Mouse (Mus musculus) limb, embryonic 15.5 days (tissue): ENCODE measurements around the gene Slc25a44. TPM values are rescaled to one million over a fixed set of nuclear protein-coding genes. Genes with fewer than 3 reads are reported as not detected.

ENCODE experiments used
- ATAC-seq: fragments of 200-750 bp; cut with Nextera tagmentation; 2 replicates; pipeline ENCODE4 v1.8.0; 2017; ENCODE audit warnings: low read depth, moderate TSS enrichment; ENCODE audit not compliant: insufficient number of reproducible peaks, low FRiP score, low TSS enrichment
- H3K27ac ChIP-seq: fragments of 300-500 bp; sonication (generic); 2 replicates; pipeline ENCODE4 v1.5.1; 2015; ENCODE audit warnings: moderate library complexity, mild to moderate bottlenecking, inconsistent platforms
- H3K27me3 ChIP-seq: fragments of 300-500 bp; sonication (generic); 2 replicates; pipeline ENCODE4 v1.6.1; 2015; ENCODE audit warnings: inconsistent platforms
- H3K36me3 ChIP-seq: fragments of 300-500 bp; sonication (generic); 2 replicates; pipeline ENCODE4 v1.6.1; 2015; ENCODE audit warnings: inconsistent platforms
- H3K4me1 ChIP-seq: fragments of 300-500 bp; sonication (generic); 2 replicates; pipeline ENCODE4 v1.6.1; 2015; ENCODE audit warnings: inconsistent platforms
- H3K4me2 ChIP-seq: fragments of 300-500 bp; sonication (generic); 2 replicates; pipeline ENCODE4 v1.6.1; 2015; ENCODE audit warnings: mild to moderate bottlenecking, inconsistent platforms
- H3K4me3 ChIP-seq: fragments of 300-500 bp; sonication (generic); 2 replicates; pipeline ENCODE4 v1.5.1; 2015; ENCODE audit warnings: mild to moderate bottlenecking, inconsistent platforms
- H3K9ac ChIP-seq: fragments of 300-500 bp; sonication (generic); 2 replicates; pipeline ENCODE4 v1.6.1; 2015; ENCODE audit warnings: inconsistent platforms
- H3K9me3 ChIP-seq: fragments of 300-500 bp; sonication (generic); 2 replicates; pipeline ENCODE4 v1.6.1; 2016; ENCODE audit warnings: inconsistent platforms
- WGBS: fragments of 180-500 bp; shearing (Covaris S2); methylation state at CpG from one replicate; pipeline ENCODE4 v1.1.7; 2015; 5-methylcytosine and 5-hydroxymethylcytosine counted together
- polyA plus RNA-seq: library from polyadenylated mRNA; unstranded; fragments of >200 nt; fragmentation: Nextera tagmentation; extraction: Ambion mirVana; gene quantifications from 2 replicates; pipeline ENCODE4 v1.2.1, GENCODE M21; 2015

The Slc25a44 gene
- 16.5 and 17.1 TPM in 2 replicates for polyA plus RNA-seq

GRCm38 (mm10) chr3:88424605-88425329 lies at the start of gene Slc25a44:
Slc25a44 (minus strand) TSS chr3:88425139.
- Histone ChIP-seq H3K27ac (peak within 1 kb of the TSS; percentile 51), H3K27me3 (no peaks in the 10 kb centered on the region), H3K4me1 (peaks cover 24% of the 10 kb centered on the region), H3K4me2 (peak within 1 kb of the TSS; percentile 89), H3K4me3 (peak within 1 kb of the TSS; percentile 79), H3K36me3 (peaks cover 17% of the 10 kb centered on the region), H3K9ac (peak within 1 kb of the TSS; percentile 53), H3K9me3 (no peaks in the 10 kb centered on the region)
- peak; percentile 97 for ATAC-seq
- under 1% methylated on average over 35 of the region's 35 CpGs for WGBS

- H3K4me1 ChIP-seq, result peaks cover 12% of the 10 kb centered on the region
- H3K9ac ChIP-seq, result no peak overlapping the region
- peak overlapping the region; percentile 50; the same call in 1 of the 2 replicates for H3K27ac ChIP-seq
- no peak for ATAC-seq
- no peaks in the 10 kb centered on the region for H3K9me3 ChIP-seq
- WGBS, result 79% methylated on average over 1 of the region's 1 CpGs
- H3K4me3 ChIP-seq, result no peak overlapping the region
- H3K36me3 ChIP-seq, result no peaks in the 10 kb centered on the region
- H3K4me2 ChIP-seq, result no peak overlapping the region
- no peaks in the 10 kb centered on the region for H3K27me3 ChIP-seq
These were observed 48.6 kb upstream of the Slc25a44 start for GRCm38 (mm10) chr3:88473571-88473970.

GRCm38 (mm10) chr3:88473020-88473419 lies 48.1 kb upstream of the Slc25a44 start:
- H3K27ac ChIP-seq, result peak overlapping the region; percentile 50; the same call in 1 of the 2 replicates
- WGBS, result 24% methylated on average over 5 of the region's 5 CpGs

GRCm38 (mm10) chr3:88470943-88471479 lies 46.1 kb upstream of the Slc25a44 start:
- H3K27ac ChIP-seq, result no peak overlapping the region

More at GRCm38 (mm10) chr3:88473020-88473419, 48.1 kb upstream of the Slc25a44 start:
- H3K4me3 ChIP-seq, result no peak overlapping the region
- H3K36me3 ChIP-seq, result no peaks in the 10 kb centered on the region
- H3K4me2 ChIP-seq, result no peak overlapping the region
- H3K9me3 ChIP-seq, result no peaks in the 10 kb centered on the region
- ATAC-seq, result no peak
- no peaks in the 10 kb centered on the region for H3K27me3 ChIP-seq
- H3K4me1 ChIP-seq, result peaks cover 10% of the 10 kb centered on the region
- no peak overlapping the region for H3K9ac ChIP-seq

DNA sequence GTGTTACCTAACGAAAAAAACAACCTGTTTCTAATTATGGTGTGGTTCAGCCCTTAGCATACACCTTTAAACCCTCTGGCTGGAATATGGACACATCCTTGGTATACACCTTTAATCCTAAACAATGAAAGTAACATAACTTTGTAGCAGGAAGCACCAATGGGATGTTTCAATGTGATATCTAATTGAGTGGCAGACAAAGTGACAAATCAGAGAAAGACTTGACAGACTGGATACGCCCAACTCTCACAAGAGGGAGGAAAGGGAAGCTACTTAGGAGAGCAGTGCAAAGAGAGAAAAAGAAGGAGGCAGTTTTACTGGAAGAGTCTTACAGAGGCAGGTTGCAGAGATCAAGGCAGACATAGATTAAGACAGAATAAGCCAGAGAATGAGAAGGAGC lies 44.5 kb upstream of the Slc25a44 start:
- Histone ChIP-seq H3K27me3 (no peaks in the 10 kb centered on the region), H3K4me3 (no peak overlapping the region), H3K36me3 (no peaks in the 10 kb centered on the region), H3K9ac (no peak overlapping the region), H3K4me1 (peaks cover 7% of the 10 kb centered on the region; the same call in 1 of the 2 replicates), H3K9me3 (no peaks in the 10 kb centered on the region), H3K4me2 (no peak overlapping the region), H3K27ac (no peak overlapping the region)
- 60% methylated on average over 2 of the region's 2 CpGs for WGBS
- ATAC-seq, result no peak

More at GRCm38 (mm10) chr3:88470943-88471479, 46.1 kb upstream of the Slc25a44 start:
- Histone ChIP-seq H3K4me1 (peaks cover 7% of the 10 kb centered on the region; the same call in 1 of the 2 replicates), H3K9ac (no peak overlapping the region), H3K9me3 (no peaks in the 10 kb centered on the region), H3K4me3 (no peak overlapping the region), H3K27me3 (no peaks in the 10 kb centered on the region), H3K4me2 (no peak overlapping the region), H3K36me3 (no peaks in the 10 kb centered on the region)
- ATAC-seq, result no peak
- WGBS, result 28% methylated on average over 10 of the region's 10 CpGs

GRCm38 (mm10) chr3:88467116-88467824 lies 42.3 kb upstream of the Slc25a44 start:
- H3K4me1 ChIP-seq, result peaks cover 2% of the 10 kb centered on the region; the same call in 1 of the 2 replicates
- ATAC-seq, result peak; percentile 79; the same call in 1 of the 2 replicates
- no peak overlapping the region for H3K4me2 ChIP-seq
- H3K4me3 ChIP-seq, result no peak overlapping the region
- H3K36me3 ChIP-seq, result no peaks in the 10 kb centered on the region
- H3K9ac ChIP-seq, result no peak overlapping the region
- 27% methylated on average over 16 of the region's 16 CpGs for WGBS
- no peaks in the 10 kb centered on the region for H3K27me3 ChIP-seq
- H3K9me3 ChIP-seq, result no peaks in the 10 kb centered on the region
- no peak overlapping the region for H3K27ac ChIP-seq

GRCm38 (mm10) chr3:88465127-88465526 lies 40.2 kb upstream of the Slc25a44 start:
- no peak for ATAC-seq
- Histone ChIP-seq H3K4me3 (no peak overlapping the region), H3K27me3 (no peaks in the 10 kb centered on the region), H3K27ac (no peak overlapping the region), H3K36me3 (no peaks in the 10 kb centered on the region), H3K4me1 (peaks cover 16% of the 10 kb centered on the region), H3K4me2 (no peak overlapping the region), H3K9me3 (no peaks in the 10 kb centered on the region), H3K9ac (no peak overlapping the region)
- 69% methylated on average over 2 of the region's 2 CpGs for whole genome bisulfite sequencing

GRCm38 (mm10) chr3:88464425-88464824 lies 39.5 kb upstream of the Slc25a44 start:
- Histone ChIP-seq H3K27me3 (no peaks in the 10 kb centered on the region), H3K9me3 (no peaks in the 10 kb centered on the region), H3K9ac (no peak overlapping the region), H3K27ac (no peak overlapping the region), H3K4me1 (peaks cover 16% of the 10 kb centered on the region), H3K4me2 (no peak overlapping the region), H3K4me3 (no peak overlapping the region), H3K36me3 (no peaks in the 10 kb centered on the region)
- no peak for ATAC-seq
- 53% methylated on average over 3 of the region's 3 CpGs for WGBS

DNA sequence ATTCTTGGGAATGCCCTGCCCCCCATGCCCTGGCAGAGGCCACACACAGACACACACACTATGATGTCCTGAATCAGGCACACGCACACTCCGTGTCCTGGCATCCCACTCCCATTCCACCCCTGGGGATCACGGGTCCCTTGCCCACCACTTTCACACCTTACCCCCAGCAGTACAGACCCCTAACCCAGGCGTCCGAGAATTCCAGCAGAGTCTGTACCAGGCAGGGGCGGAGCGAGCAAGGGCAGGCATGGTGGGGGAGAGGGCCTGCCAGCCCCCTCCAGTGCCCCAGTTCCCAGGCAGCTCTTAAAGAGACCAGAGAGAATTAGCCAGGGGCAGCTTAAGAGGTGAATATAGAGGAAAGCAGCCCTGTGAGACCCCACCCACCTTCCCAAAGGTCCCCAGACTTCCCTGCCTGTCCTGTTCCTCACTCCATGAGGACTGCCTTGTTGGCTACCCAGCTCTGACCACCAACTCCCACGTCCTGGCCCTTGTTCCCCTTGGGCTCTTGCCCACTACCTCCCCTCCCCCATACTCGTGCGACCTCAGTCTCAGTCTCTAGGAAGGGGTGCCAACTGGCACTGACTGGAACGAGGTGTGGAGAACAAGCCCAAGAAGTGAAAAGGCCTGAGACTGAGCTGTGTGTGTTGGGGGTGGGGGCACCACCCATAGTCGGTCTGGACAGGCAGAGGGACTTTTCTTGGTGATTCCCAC lies 36.2 kb upstream of the Slc25a44 start, which contains the start of gene Sema4a:
Gene Sema4a, minus strand, starts transcription at position 200 of the 714 bp plus-strand sequence.
- peaks cover 4% of the 10 kb centered on the region for H3K27me3 ChIP-seq

GRCm38 (mm10) chr3:88460029-88460428 lies 35.1 kb upstream of the Slc25a44 start:
- ATAC-seq, result no peak
- H3K9me3 ChIP-seq, result no peaks in the 10 kb centered on the region
- H3K4me3 ChIP-seq, result no peak overlapping the region
- no peak overlapping the region for H3K4me2 ChIP-seq
- H3K4me1 ChIP-seq, result peaks cover 34% of the 10 kb centered on the region
- H3K36me3 ChIP-seq, result no peaks in the 10 kb centered on the region
- no peak overlapping the region for H3K27ac ChIP-seq
- H3K9ac ChIP-seq, result no peak overlapping the region
- WGBS, result 73% methylated on average over 5 of the region's 5 CpGs
- peaks cover 4% of the 10 kb centered on the region for H3K27me3 ChIP-seq

More for the DNA sequence above, 36.2 kb upstream of the Slc25a44 start, which contains the start of gene Sema4a:
- Histone ChIP-seq H3K4me1 (peaks cover 24% of the 10 kb centered on the region), H3K4me2 (peak within 1 kb of the TSS; percentile 15; the same call in 1 of the 2 replicates), H3K27ac (no peak within 1 kb of the TSS; the same call in 1 of the 2 replicates), H3K4me3 (no peak within 1 kb of the TSS), H3K9ac (no peak within 1 kb of the TSS), H3K36me3 (no peaks in the 10 kb centered on the region), H3K9me3 (no peaks in the 10 kb centered on the region)
- WGBS, result 32% methylated on average over 12 of the region's 12 CpGs
- no peak for ATAC-seq

DNA sequence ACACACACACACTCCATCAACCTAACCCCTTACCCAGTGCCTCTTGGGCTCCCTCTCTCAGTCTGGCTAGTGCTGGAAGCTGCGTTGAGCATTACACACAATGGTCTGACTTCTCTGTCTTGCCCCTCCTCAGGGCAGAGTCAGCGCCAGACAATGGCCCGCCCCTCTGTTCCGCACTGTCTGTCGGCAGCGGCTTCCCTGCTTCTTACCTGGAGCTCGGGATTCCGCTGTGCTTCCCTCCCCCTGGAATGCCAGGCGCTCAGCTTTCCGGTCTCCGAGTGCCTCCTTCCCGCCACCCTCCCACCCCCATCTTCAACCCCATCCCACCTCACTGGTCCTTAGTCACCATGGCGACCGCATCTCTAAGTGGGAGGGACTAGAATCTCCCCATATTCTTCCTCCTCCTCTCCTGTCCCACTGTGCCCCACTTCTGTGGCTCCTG lies 33.9 kb upstream of the Slc25a44 start:
- Histone ChIP-seq H3K9me3 (no peaks in the 10 kb centered on the region), H3K9ac (no peak overlapping the region), H3K4me2 (peak overlapping the region; percentile 29; the same call in 1 of the 2 replicates), H3K4me1 (peaks cover 37% of the 10 kb centered on the region), H3K27ac (no peak overlapping the region), H3K36me3 (no peaks in the 10 kb centered on the region), H3K4me3 (peak overlapping the region; percentile 4; the same call in 1 of the 2 replicates), H3K27me3 (peaks cover 4% of the 10 kb centered on the region)
- 7% methylated on average over 14 of the region's 14 CpGs for WGBS
- no peak for ATAC-seq
